Mouse (Mus musculus) kidney, embryonic 14.5 days (tissue): ENCODE data around the gene Garnl3. TPM values are rescaled to one million over a fixed set of nuclear protein-coding genes. Genes with fewer than 3 reads are reported as not detected.

Experiments
- ATAC-seq: fragments of 200-750 bp; cut with Nextera tagmentation; 2 replicates; pipeline ENCODE4 v1.8.0; 2017; ENCODE audit warnings: moderate number of reproducible peaks, mild to moderate bottlenecking, moderate TSS enrichment, moderate library complexity; ENCODE audit not compliant: low FRiP score, low TSS enrichment
- H3K27ac ChIP-seq: fragments of 300-500 bp; sonication (generic); 2 replicates; pipeline ENCODE4 v1.5.1; 2014; ENCODE audit warnings: low read depth, mild to moderate bottlenecking, low read length, moderate library complexity, mixed read lengths
- H3K27me3 ChIP-seq: fragments of 300-500 bp; sonication (generic); 2 replicates; pipeline ENCODE4 v1.6.1; 2014; ENCODE audit warnings: mild to moderate bottlenecking, low read length; ENCODE audit not compliant: control insufficient read depth, insufficient read depth
- H3K36me3 ChIP-seq: fragments of 300-500 bp; sonication (generic); 2 replicates; pipeline ENCODE4 v1.6.1; 2014; ENCODE audit warnings: low read length, mixed read lengths; ENCODE audit not compliant: control insufficient read depth, insufficient read depth
- H3K4me1 ChIP-seq: fragments of 300-500 bp; sonication (generic); 2 replicates; pipeline ENCODE4 v1.6.1; 2014; ENCODE audit warnings: low read length, mixed read lengths; ENCODE audit not compliant: control insufficient read depth, insufficient read depth
- H3K4me2 ChIP-seq: fragments of 300-500 bp; sonication (generic); replicated peaks from 2 replicates; pipeline ENCODE4 v1.6.1; 2014; ENCODE audit warnings: low read depth, mild to moderate bottlenecking, low read length
- H3K4me3 ChIP-seq: fragments of 300-500 bp; sonication (generic); 2 replicates; pipeline ENCODE4 v1.5.1; 2014; ENCODE audit warnings: mild to moderate bottlenecking, low read length
- H3K9ac ChIP-seq: fragments of 300-500 bp; sonication (generic); 2 replicates; pipeline ENCODE4 v1.6.1; 2014; ENCODE audit warnings: low read depth, mild to moderate bottlenecking, low read length, moderate library complexity
- H3K9me3 ChIP-seq: fragments of 300-500 bp; sonication (generic); 2 replicates; pipeline ENCODE4 v1.6.1; 2016; ENCODE audit warnings: low read length; ENCODE audit not compliant: control insufficient read depth
- WGBS: fragments of 180-500 bp; shearing (Covaris S2); extraction: QIAGEN DNeasy Blood & Tissue Kit; methylation state at CpG from one replicate; pipeline ENCODE4 v1.1.7; 2014; 5-methylcytosine and 5-hydroxymethylcytosine counted together
- polyA plus RNA-seq: library from polyadenylated mRNA; unstranded; fragments of >200 nt; fragmentation: Nextera tagmentation; extraction: Ambion mirVana; gene quantifications from 2 replicates; pipeline ENCODE4 v1.2.1, GENCODE M21; 2014

Garnl3 gene
- polyA plus RNA-seq, 1 experiment from 2014 or later = 12.1 TPM

GRCm38 (mm10) chr2:33173126-33173525 is 41.7 kb upstream of the Garnl3 start:
- no peak for ATAC-seq
- Histone ChIP-seq H3K9me3 (no peaks in the 10 kb centered on the region), H3K36me3 (no peaks in the 10 kb centered on the region), H3K4me2 (no peak overlapping the region), H3K27me3 (no peaks in the 10 kb centered on the region), H3K4me3 (no peak overlapping the region), H3K4me1 (peaks cover 3% of the 10 kb centered on the region; the same call in 1 of the 2 replicates), H3K27ac (no peak overlapping the region), H3K9ac (no peak overlapping the region)
- WGBS = 80% methylated on average over 10 of the region's 10 CpGs

- Histone ChIP-seq H3K27me3 (no peaks in the 10 kb centered on the region), H3K27ac (no peak overlapping the region), H3K4me3 (no peak overlapping the region), H3K4me1 (peaks cover 10% of the 10 kb centered on the region), H3K4me2 (no peak overlapping the region), H3K9me3 (no peaks in the 10 kb centered on the region), H3K36me3 (no peaks in the 10 kb centered on the region), H3K9ac (no peak overlapping the region)
- WGBS = 65% methylated on average over 10 of the region's 10 CpGs
- ATAC-seq = no peak
Observed at GRCm38 (mm10) chr2:33170777-33171565, 39.5 kb upstream of the Garnl3 start.

- WGBS = 53% methylated on average over 6 of the region's 6 CpGs
- H3K9me3 ChIP-seq = no peaks in the 10 kb centered on the region
- H3K4me2 ChIP-seq = no peak overlapping the region
- H3K27ac ChIP-seq = no peak overlapping the region
- H3K9ac ChIP-seq = no peak overlapping the region
- no peak; the same call in 1 of the 2 replicates for ATAC-seq
- no peak overlapping the region for H3K4me3 ChIP-seq
- no peaks in the 10 kb centered on the region for H3K36me3 ChIP-seq
- H3K4me1 ChIP-seq = peaks cover 23% of the 10 kb centered on the region
- H3K27me3 ChIP-seq = no peaks in the 10 kb centered on the region
Observed at GRCm38 (mm10) chr2:33169445-33169844, 38.0 kb upstream of the Garnl3 start.

- Histone ChIP-seq H3K4me3 (no peak overlapping the region), H3K4me1 (peaks cover 23% of the 10 kb centered on the region), H3K36me3 (no peaks in the 10 kb centered on the region), H3K27me3 (no peaks in the 10 kb centered on the region), H3K4me2 (no peak overlapping the region), H3K9me3 (no peaks in the 10 kb centered on the region), H3K27ac (no peak overlapping the region), H3K9ac (no peak overlapping the region)
- ATAC-seq = no peak
- WGBS = 86% methylated on average over 3 of the region's 3 CpGs
Observed at GRCm38 (mm10) chr2:33167060-33167459, 35.6 kb upstream of the Garnl3 start.

- H3K9me3 ChIP-seq = no peaks in the 10 kb centered on the region
- no peaks in the 10 kb centered on the region for H3K36me3 ChIP-seq
- peak; percentile 38; the same call in 1 of the 2 replicates for ATAC-seq
- H3K9ac ChIP-seq = no peak overlapping the region
- peak overlapping the region; percentile 81 for H3K27ac ChIP-seq
- no peak overlapping the region for H3K4me2 ChIP-seq
- H3K27me3 ChIP-seq = no peaks in the 10 kb centered on the region
- 32% methylated on average over 7 of the region's 7 CpGs for WGBS
- peaks cover 20% of the 10 kb centered on the region for H3K4me1 ChIP-seq
- H3K4me3 ChIP-seq = no peak overlapping the region
Observed at GRCm38 (mm10) chr2:33165710-33166374, 34.4 kb upstream of the Garnl3 start.

- 48% methylated on average over 4 of the region's 4 CpGs for WGBS
- Histone ChIP-seq H3K27ac (peak overlapping the region; percentile 81), H3K4me1 (peaks cover 25% of the 10 kb centered on the region), H3K36me3 (no peaks in the 10 kb centered on the region), H3K4me3 (no peak overlapping the region), H3K4me2 (no peak overlapping the region), H3K27me3 (no peaks in the 10 kb centered on the region), H3K9me3 (no peaks in the 10 kb centered on the region), H3K9ac (no peak overlapping the region)
- no peak for ATAC-seq
Observed at GRCm38 (mm10) chr2:33165229-33165628, 33.8 kb upstream of the Garnl3 start.

- no peak overlapping the region; the same call in 1 of the 2 replicates for H3K27ac ChIP-seq
Observed at GRCm38 (mm10) chr2:33164646-33165045, 33.2 kb upstream of the Garnl3 start.

GRCm38 (mm10) chr2:33162126-33162525 is 30.7 kb upstream of the Garnl3 start:
- no peak overlapping the region for H3K27ac ChIP-seq
- H3K4me3 ChIP-seq = no peak overlapping the region
- no peak overlapping the region for H3K4me2 ChIP-seq
- H3K36me3 ChIP-seq = no peaks in the 10 kb centered on the region
- no peaks in the 10 kb centered on the region for H3K27me3 ChIP-seq
- peaks cover 26% of the 10 kb centered on the region for H3K4me1 ChIP-seq
- no peak overlapping the region for H3K9ac ChIP-seq
- no peak for ATAC-seq
- H3K9me3 ChIP-seq = no peaks in the 10 kb centered on the region
- 91% methylated on average over 2 of the region's 2 CpGs for WGBS

More at GRCm38 (mm10) chr2:33164646-33165045, 33.2 kb upstream of the Garnl3 start:
- no peak overlapping the region for H3K9ac ChIP-seq
- H3K36me3 ChIP-seq = no peaks in the 10 kb centered on the region
- H3K27me3 ChIP-seq = no peaks in the 10 kb centered on the region
- no peaks in the 10 kb centered on the region for H3K9me3 ChIP-seq
- no peak overlapping the region for H3K4me2 ChIP-seq
- ATAC-seq = no peak
- 51% methylated on average over 3 of the region's 3 CpGs for WGBS
- H3K4me1 ChIP-seq = peaks cover 26% of the 10 kb centered on the region
- no peak overlapping the region for H3K4me3 ChIP-seq
